8 mouse cellular contexts compared by ENCODE assay signal in genomic region chr4:130664414-130665029, GRCm38 (mm10). TPM values are rescaled to one million over a fixed set of nuclear protein-coding genes. Genes with fewer than 3 reads are reported as not detected.
DNase-seq lines count a peak whose midpoint lies in the region; ATAC-seq and TF ChIP-seq lines count a peak whose summit lies in the region.

No protein-coding gene starts in this region.

- intact Hi-C loops in gastrocnemius, adult 2 months (cut with DNase I), result no loop called here

- no peak for TF ChIP-seq CTCF in gastrocnemius, adult 2 months (IDR thresholded peaks at IDR 0.05)
- no peak for TF ChIP-seq CTCF in thymus, adult 2 months (IDR thresholded peaks at IDR 0.05; ENCODE audit: borderline replicate concordance, control insufficient read depth, extremely low read depth, insufficient read depth, low read length, poor library complexity)

- H3K36me3 ChIP-seq in thymus, adult 2 months (ENCODE audit: control insufficient read depth, insufficient read depth, low read length), result peaks cover 5% of the 10 kb centered on the region
- H3K36me3 ChIP-seq in liver, embryonic 11.5 days (ENCODE audit: control insufficient read depth, insufficient read depth, low read length), result peaks cover 6% of the 10 kb centered on the region

- peak overlapping the region; percentile 99 for H3K9ac ChIP-seq in liver, embryonic 11.5 days (ENCODE audit: low read depth, low read length)

- TF ChIP-seq POLR2A in thymus, adult 2 months (IDR thresholded peaks at IDR 0.05; ENCODE audit: control insufficient read depth, extremely low read depth, insufficient read depth, low read length, poor library complexity), result no peak

- peak overlapping the region; percentile 93 for H3K27ac ChIP-seq in gastrocnemius, adult 2 months
- H3K27ac ChIP-seq in thymus, adult 2 months (ENCODE audit: control insufficient read depth, insufficient read depth, low read length), result peak overlapping the region; percentile 23; the same call in 1 of the 2 replicates
- peak overlapping the region; percentile 92; the same call in 1 of the 2 replicates for H3K27ac ChIP-seq in liver, embryonic 11.5 days (ENCODE audit: low read depth, low read length)

- DNase-seq in gastrocnemius, adult 2 months, result no peak
- DNase-seq in gastrocnemius, postnatal 10 days, result no peak
- DNase-seq in thymus, adult 2 months, result no peak
- no peak for DNase-seq in thymus, adult 18-20 months
- no peak for DNase-seq in liver, embryonic 11.5 days (ENCODE audit: low spot score)
- DNase-seq in right cerebral cortex, postnatal 25 days, result no peak
- DNase-seq in embryo, embryonic 10 days (ENCODE audit: low spot score), result no peak
- DNase-seq in embryo, embryonic 10.5 days (ENCODE audit: low spot score), result no peak

- no peaks in the 10 kb centered on the region for H3K9me3 ChIP-seq in liver, embryonic 11.5 days (ENCODE audit: control insufficient read depth, low read length)

- no peaks in the 10 kb centered on the region for H3K27me3 ChIP-seq in thymus, adult 2 months (ENCODE audit: control insufficient read depth, insufficient read depth, low read length)
- no peaks in the 10 kb centered on the region for H3K27me3 ChIP-seq in liver, embryonic 11.5 days (replicated peaks; ENCODE audit: control insufficient read depth, insufficient read depth, low read length)

- peaks cover 15% of the 10 kb centered on the region for H3K4me1 ChIP-seq in thymus, adult 2 months (replicated peaks; ENCODE audit: control insufficient read depth, insufficient read depth, low read length)
- H3K4me1 ChIP-seq in liver, embryonic 11.5 days (replicated peaks; ENCODE audit: control insufficient read depth, insufficient read depth, low read length), result peaks cover 44% of the 10 kb centered on the region

- peak overlapping the region; percentile 90 for H3K4me3 ChIP-seq in gastrocnemius, adult 2 months
- peak overlapping the region; percentile 79 for H3K4me3 ChIP-seq in thymus, adult 2 months (ENCODE audit: control insufficient read depth, insufficient read depth, low read length)
- H3K4me3 ChIP-seq in liver, embryonic 11.5 days (ENCODE audit: low read depth, low read length), result peak overlapping the region; percentile 96

- peak overlapping the region; percentile 91 for H3K4me2 ChIP-seq in liver, embryonic 11.5 days

- ATAC-seq in liver, embryonic 11.5 days (replicated peaks; ENCODE audit: low FRiP score), result no peak

- 1% methylated on average over 7 of the region's 7 CpGs for WGBS in thymus, adult 2 months
- 4% methylated on average over 7 of the region's 7 CpGs for WGBS in liver, embryonic 11.5 days

RNA-seq across cellular contexts. Expression of gene Pum1, which starts 1.4 kb away (rescaled TPM):
- total RNA-seq in gastrocnemius, adult 2 months (2021), result 10 to 100 TPM; 42.4 to 42.6 TPM
- total RNA-seq in gastrocnemius, postnatal 10 days (2021), result 10 to 100 TPM; 41.8 to 54.3 TPM
- 95.4 and 102 TPM in 2 replicates for polyA plus RNA-seq in thymus, adult 2 months (2012; rRNA removed)
- 61.4 and 65.0 TPM in 2 replicates for polyA plus RNA-seq in liver, embryonic 11.5 days (2014; fragmentation: Nextera tagmentation; extraction: Ambion mirVana)

Comparison
In these comparisons a context has a peak if more than half of its experiments do, and no peak if none do; other contexts are left out.
1. H3K27ac ChIP-seq: peak in every context shown above with its lines; median percentile 93 in gastrocnemius, adult 2 months; 92 in liver, embryonic 11.5 days; 23 in thymus, adult 2 months.